Mouse (Mus musculus) C2C12 (cell line): ENCODE results near the gene Mcu. TPM values are rescaled to one million over a fixed set of nuclear protein-coding genes. Genes with fewer than 3 reads are reported as not detected.

ENCODE experiments used
- H3K27me3 ChIP-seq: one replicate; pipeline ENCODE4 v1.6.1; 2011; ENCODE audit not compliant: control insufficient read depth, insufficient read depth, insufficient read length
- H3K36me3 ChIP-seq: one replicate; pipeline ENCODE4 v1.6.1; 2011; ENCODE audit not compliant: control insufficient read depth, insufficient read depth
- H3K4me3 ChIP-seq: one replicate; pipeline ENCODE4 v1.5.1; 2011; ENCODE audit warnings: mild to moderate bottlenecking, control low read depth; ENCODE audit not compliant: poor library complexity, insufficient read depth, severe bottlenecking
- H3K79me2 ChIP-seq: one replicate; pipeline ENCODE4 v1.6.1; 2011; ENCODE audit not compliant: control insufficient read depth, insufficient read depth
- H3K79me3 ChIP-seq: one replicate; pipeline ENCODE4 v1.6.1; 2011; ENCODE audit warnings: low read depth, control low read depth
- H3ac ChIP-seq: one replicate; pipeline ENCODE3; 2011; ENCODE audit warnings: low read depth; ENCODE audit not compliant: control insufficient read depth, insufficient read length
- CEBPB ChIP-seq: IDR thresholded peaks from one replicate; pipeline ENCODE4 v1.6.1; 2011; ENCODE audit warnings: low read depth, mild to moderate bottlenecking, control low read depth, moderate library complexity
- CTCF ChIP-seq: IDR thresholded peaks from one replicate; pipeline ENCODE4 v1.5.1; 2011; ENCODE audit not compliant: control insufficient read depth, insufficient read depth, insufficient read length
- FOSL1 ChIP-seq: IDR thresholded peaks from one replicate; pipeline ENCODE4 v1.8.0; 2011; ENCODE audit warnings: mild to moderate bottlenecking, low read length; ENCODE audit not compliant: poor library complexity, insufficient read depth, severe bottlenecking
- MAX ChIP-seq: IDR thresholded peaks from one replicate; pipeline ENCODE4 v1.6.1; 2011; ENCODE audit warnings: mild to moderate bottlenecking, control low read depth
- MYOD1 ChIP-seq: IDR thresholded peaks from one replicate; pipeline ENCODE4 v1.6.1; 2011; ENCODE audit warnings: low read depth; ENCODE audit not compliant: control insufficient read depth, insufficient read length
- MYOG ChIP-seq: IDR thresholded peaks from one replicate; pipeline ENCODE4 v1.6.1; 2011; ENCODE audit not compliant: control insufficient read depth, insufficient read length; ENCODE audit errors: extremely low read depth
- USF1 ChIP-seq: IDR thresholded peaks from one replicate; pipeline ENCODE4 v1.6.1; 2011; ENCODE audit warnings: low read depth, mild to moderate bottlenecking, control low read depth, moderate library complexity
- polyA plus RNA-seq: library from polyadenylated mRNA; unstranded; fragments of >200 nt; fragmentation: generic; extraction: Trizol; gene quantifications from one replicate; pipeline ENCODE4 v1.2.1, GENCODE M21; 2012; ENCODE audit warnings: missing spikeins

Gene Mcu
- polyA plus RNA-seq, 1 experiment, result 23.3 TPM

DNA sequence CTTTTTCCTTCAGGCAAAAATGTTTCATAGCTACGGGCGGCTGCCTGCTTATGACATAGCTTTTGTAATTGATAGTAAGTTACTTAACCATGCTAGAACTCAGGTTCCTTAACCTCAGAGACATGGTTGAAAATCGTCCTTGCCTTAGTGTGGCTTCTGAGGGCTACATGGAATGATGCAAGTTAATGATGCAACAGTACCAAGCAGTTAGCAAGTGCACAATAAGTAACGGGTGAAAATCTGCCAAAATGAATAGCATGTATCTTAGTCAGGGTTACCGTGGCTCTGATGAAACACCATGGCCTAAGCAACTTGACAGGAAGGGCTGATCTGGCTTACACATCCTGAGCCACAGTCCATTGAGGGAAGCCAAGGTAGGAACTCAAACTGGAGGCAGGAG, 51.9 kb downstream of the Mcu start:
- TF ChIP-seq USF1 (no peak), MAX (no peak), CTCF (no peak), FOSL1 (no peak), CEBPB (peak; percentile 57)
- Histone ChIP-seq H3ac (no peak overlapping the region), H3K79me2 (peaks cover 95% of the 10 kb centered on the region), H3K4me3 (no peak overlapping the region), H3K79me3 (peaks cover 30% of the 10 kb centered on the region), H3K36me3 (peaks cover 8% of the 10 kb centered on the region), H3K27me3 (no peaks in the 10 kb centered on the region)

- Histone ChIP-seq H3K36me3 (peaks cover 8% of the 10 kb centered on the region), H3K79me2 (peaks cover 95% of the 10 kb centered on the region)
Measured at GRCm38 (mm10) chr10:59562511-59562910, 54.0 kb downstream of the Mcu start.

GRCm38 (mm10) chr10:59560126-59560525, 56.4 kb downstream of the Mcu start:
- Histone ChIP-seq H3K79me2 (peaks cover 97% of the 10 kb centered on the region), H3K36me3 (no peaks in the 10 kb centered on the region), H3K27me3 (no peaks in the 10 kb centered on the region), H3ac (no peak overlapping the region), H3K4me3 (no peak overlapping the region), H3K79me3 (peaks cover 31% of the 10 kb centered on the region)
- TF ChIP-seq CEBPB (no peak), MYOD1 (no peak), CTCF (no peak), MYOG (no peak), USF1 (no peak), MAX (no peak), FOSL1 (no peak)

More at GRCm38 (mm10) chr10:59562511-59562910, 54.0 kb downstream of the Mcu start:
- no peak for TF ChIP-seq MAX
- no peak for TF ChIP-seq USF1
- TF ChIP-seq CEBPB, result no peak
- TF ChIP-seq CTCF, result no peak
- TF ChIP-seq MYOD1, result no peak
- TF ChIP-seq MYOG, result no peak
- TF ChIP-seq FOSL1, result no peak
- no peak overlapping the region for H3K4me3 ChIP-seq
- peaks cover 28% of the 10 kb centered on the region for H3K79me3 ChIP-seq
- no peak overlapping the region for H3ac ChIP-seq
- H3K27me3 ChIP-seq, result no peaks in the 10 kb centered on the region

DNA sequence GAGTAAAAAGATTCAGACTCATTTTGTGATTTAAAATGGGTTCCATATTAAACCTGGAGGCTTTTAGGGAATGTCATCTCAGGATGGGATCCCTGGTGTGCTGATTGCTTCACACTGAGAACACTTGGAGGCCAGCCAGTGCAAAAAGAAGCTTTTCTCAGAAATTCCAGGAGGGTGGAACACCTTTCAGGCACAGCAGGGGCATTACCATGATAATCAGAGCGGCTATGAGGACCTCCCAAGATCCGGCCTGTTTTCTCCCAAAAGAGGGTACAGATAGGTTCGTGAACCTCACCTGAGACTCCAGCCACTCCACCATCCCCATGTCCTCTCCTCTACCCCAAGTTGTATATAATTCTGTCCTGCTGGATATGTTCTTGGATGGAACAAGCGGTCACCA, 57.9 kb downstream of the Mcu start:
- H3K27me3 ChIP-seq, result no peaks in the 10 kb centered on the region
- H3K79me3 ChIP-seq, result peaks cover 38% of the 10 kb centered on the region
- no peak for TF ChIP-seq USF1
- TF ChIP-seq CEBPB, result no peak
- TF ChIP-seq CTCF, result no peak
- no peak for TF ChIP-seq MAX
- no peak for TF ChIP-seq MYOG
- no peak for TF ChIP-seq MYOD1
- TF ChIP-seq FOSL1, result no peak
- H3ac ChIP-seq, result no peak overlapping the region
- no peak overlapping the region for H3K4me3 ChIP-seq
- no peaks in the 10 kb centered on the region for H3K36me3 ChIP-seq
- peaks cover 94% of the 10 kb centered on the region for H3K79me2 ChIP-seq

DNA sequence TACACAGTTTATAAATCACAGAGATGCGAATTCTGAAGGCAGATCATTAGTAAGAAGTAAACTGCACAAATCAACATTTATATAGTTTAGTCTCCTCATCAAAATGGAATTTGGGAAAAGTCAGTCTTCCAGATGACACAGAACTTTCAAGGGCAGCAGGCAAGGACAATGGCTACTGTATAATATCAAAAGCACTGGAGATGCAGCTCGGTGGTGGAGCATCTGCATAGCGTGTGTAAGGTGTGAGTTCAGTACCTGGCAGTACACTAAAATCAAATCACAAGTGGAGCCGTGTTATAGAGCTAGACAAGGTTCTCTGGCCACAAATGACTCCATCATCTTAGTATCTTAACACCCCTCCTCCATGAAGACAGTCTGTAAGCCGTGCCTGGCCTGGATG, 58.3 kb downstream of the Mcu start:
- no peak overlapping the region for H3K4me3 ChIP-seq
- no peaks in the 10 kb centered on the region for H3K27me3 ChIP-seq
- H3K79me2 ChIP-seq, result peaks cover 94% of the 10 kb centered on the region

GRCm38 (mm10) chr10:59556541-59556940, 60.0 kb downstream of the Mcu start:
- H3K27me3 ChIP-seq, result no peaks in the 10 kb centered on the region
- H3K79me3 ChIP-seq, result peaks cover 42% of the 10 kb centered on the region
- no peak overlapping the region for H3ac ChIP-seq
- no peak overlapping the region for H3K4me3 ChIP-seq
- TF ChIP-seq MYOG, result no peak
- no peaks in the 10 kb centered on the region for H3K36me3 ChIP-seq
- peaks cover 94% of the 10 kb centered on the region for H3K79me2 ChIP-seq

More for the DNA sequence above, 58.3 kb downstream of the Mcu start:
- Histone ChIP-seq H3K79me3 (peaks cover 38% of the 10 kb centered on the region), H3K36me3 (no peaks in the 10 kb centered on the region), H3ac (no peak overlapping the region)
- TF ChIP-seq MYOG (no peak), CEBPB (no peak), MAX (no peak), USF1 (no peak), MYOD1 (no peak), FOSL1 (no peak), CTCF (no peak)
